Mouse (Mus musculus): ENCODE data around the gene Serpini2. TPM values are rescaled to one million over a fixed set of nuclear protein-coding genes. Genes with fewer than 3 reads are reported as not detected.
"Not testable (repeated sequence)": the region's sequence is repeated elsewhere in the genome, so short reads cannot be mapped to it uniquely, and the experiment has no call there.

Serpini2 gene
- not detected in 2 replicates for total RNA-seq (2014; rRNA removed)
- polyA plus RNA-seq (2015; fragmentation: Nextera tagmentation; extraction: Ambion mirVana): not detected in 2 replicates

- Histone ChIP-seq H3K36me3 (ENCODE audit: insufficient read depth, low read length) (no peaks in the 10 kb centered on the region), H3K4me2 (ENCODE audit: low read depth, low read length) (no peak within 1 kb of the TSS), H3K9me3 (ENCODE audit: low read length) (no peaks in the 10 kb centered on the region), H3K27me3 (ENCODE audit: insufficient read depth, low read length) (no peaks in the 10 kb centered on the region), H3K27ac (no peak within 1 kb of the TSS), H3K9ac (replicated peaks; ENCODE audit: low read length) (no peak within 1 kb of the TSS), H3K4me3 (ENCODE audit: low read length) (no peak within 1 kb of the TSS), H3K4me1 (ENCODE audit: insufficient read depth, low read length) (no peaks in the 10 kb centered on the region)
- no peak for DNase-seq (ENCODE audit: low spot score)
- 85% methylated on average over 2 of the region's 2 CpGs for WGBS
- ATAC-seq: no peak
- no peak for TF ChIP-seq CTCF (IDR thresholded peaks at IDR 0.05; ENCODE audit: low read depth)
Measured at GRCm38 (mm10) chr3:75269978-75270377, at the start of gene Serpini2. Gene Serpini2, minus strand, starts transcription at chr3:75270078.

GRCm38 (mm10) chr3:75308861-75309260 is 39.0 kb upstream of the Serpini2 start:
- H3K4me3 ChIP-seq (ENCODE audit: low read length): no peak overlapping the region
- H3K9me3 ChIP-seq (ENCODE audit: low read length): no peaks in the 10 kb centered on the region
- H3K27ac ChIP-seq: no peak overlapping the region
- H3K4me2 ChIP-seq (ENCODE audit: low read depth, low read length): no peak overlapping the region
- no peaks in the 10 kb centered on the region for H3K27me3 ChIP-seq (ENCODE audit: insufficient read depth, low read length)
- H3K9ac ChIP-seq (replicated peaks; ENCODE audit: low read length): no peak overlapping the region
- 92% methylated on average over 4 of the region's 4 CpGs for WGBS
- no peaks in the 10 kb centered on the region for H3K36me3 ChIP-seq (ENCODE audit: insufficient read depth, low read length)
- no peak for DNase-seq (ENCODE audit: low spot score)
- ATAC-seq: no peak
- no peak for TF ChIP-seq CTCF (IDR thresholded peaks at IDR 0.05; ENCODE audit: low read depth)
- H3K4me1 ChIP-seq (ENCODE audit: insufficient read depth, low read length): no peaks in the 10 kb centered on the region

GRCm38 (mm10) chr3:75308228-75308627 is 38.4 kb upstream of the Serpini2 start:
- Histone ChIP-seq H3K27ac (no peak overlapping the region), H3K36me3 (ENCODE audit: insufficient read depth, low read length) (no peaks in the 10 kb centered on the region), H3K4me2 (ENCODE audit: low read depth, low read length) (no peak overlapping the region), H3K9me3 (ENCODE audit: low read length) (no peaks in the 10 kb centered on the region), H3K4me3 (ENCODE audit: low read length) (no peak overlapping the region), H3K4me1 (ENCODE audit: insufficient read depth, low read length) (no peaks in the 10 kb centered on the region), H3K9ac (replicated peaks; ENCODE audit: low read length) (no peak overlapping the region), H3K27me3 (ENCODE audit: insufficient read depth, low read length) (no peaks in the 10 kb centered on the region)
- ATAC-seq (no peak), DNase-seq (ENCODE audit: low spot score) (no peak)
- 71% methylated on average over 3 of the region's 3 CpGs for WGBS
- no peak for TF ChIP-seq CTCF (IDR thresholded peaks at IDR 0.05; ENCODE audit: low read depth)

GRCm38 (mm10) chr3:75305584-75305983 is 35.7 kb upstream of the Serpini2 start:
- ATAC-seq: no peak

GRCm38 (mm10) chr3:75304621-75305020 is 34.7 kb upstream of the Serpini2 start:
- 91% methylated on average over 5 of the region's 5 CpGs for WGBS
- DNase-seq (ENCODE audit: low spot score): no peak

More at GRCm38 (mm10) chr3:75305584-75305983, 35.7 kb upstream of the Serpini2 start:
- TF ChIP-seq CTCF (IDR thresholded peaks at IDR 0.05; ENCODE audit: low read depth): no peak
- Histone ChIP-seq H3K4me2 (ENCODE audit: low read depth, low read length) (no peak overlapping the region), H3K27me3 (ENCODE audit: insufficient read depth, low read length) (no peaks in the 10 kb centered on the region), H3K27ac (no peak overlapping the region), H3K4me1 (ENCODE audit: insufficient read depth, low read length) (no peaks in the 10 kb centered on the region), H3K4me3 (ENCODE audit: low read length) (no peak overlapping the region), H3K9ac (replicated peaks; ENCODE audit: low read length) (no peak overlapping the region), H3K36me3 (ENCODE audit: insufficient read depth, low read length) (no peaks in the 10 kb centered on the region), H3K9me3 (ENCODE audit: low read length) (no peaks in the 10 kb centered on the region)
- DNase-seq (ENCODE audit: low spot score): no peak
- 88% methylated on average over 3 of the region's 3 CpGs for WGBS

GRCm38 (mm10) chr3:75301072-75301471 is 31.2 kb upstream of the Serpini2 start:
- ATAC-seq (no peak), DNase-seq (ENCODE audit: low spot score) (no peak)
- H3K4me2 ChIP-seq (ENCODE audit: low read depth, low read length): no peak overlapping the region
- TF ChIP-seq CTCF (IDR thresholded peaks at IDR 0.05; ENCODE audit: low read depth): peak; percentile 36
- H3K9me3 ChIP-seq (ENCODE audit: low read length): no peaks in the 10 kb centered on the region
- H3K27ac ChIP-seq: no peak overlapping the region
- H3K9ac ChIP-seq (replicated peaks; ENCODE audit: low read length): no peak overlapping the region
- H3K27me3 ChIP-seq (ENCODE audit: insufficient read depth, low read length): no peaks in the 10 kb centered on the region
- H3K36me3 ChIP-seq (ENCODE audit: insufficient read depth, low read length): no peaks in the 10 kb centered on the region
- 0 out of 2 replicates have a peak, but pooled peaks cover 4% of the 10 kb centered on the region for H3K4me1 ChIP-seq (ENCODE audit: insufficient read depth, low read length)
- no peak overlapping the region for H3K4me3 ChIP-seq (ENCODE audit: low read length)
- 88% methylated on average over 2 of the region's 2 CpGs for WGBS

More at GRCm38 (mm10) chr3:75304621-75305020, 34.7 kb upstream of the Serpini2 start:
- Histone ChIP-seq H3K36me3 (ENCODE audit: insufficient read depth, low read length) (no peaks in the 10 kb centered on the region), H3K27me3 (ENCODE audit: insufficient read depth, low read length) (no peaks in the 10 kb centered on the region), H3K4me1 (ENCODE audit: insufficient read depth, low read length) (no peaks in the 10 kb centered on the region), H3K4me2 (ENCODE audit: low read depth, low read length) (no peak overlapping the region), H3K9me3 (ENCODE audit: low read length) (no peaks in the 10 kb centered on the region), H3K9ac (replicated peaks; ENCODE audit: low read length) (no peak overlapping the region), H3K27ac (no peak overlapping the region), H3K4me3 (ENCODE audit: low read length) (no peak overlapping the region)
- no peak for ATAC-seq
- TF ChIP-seq CTCF (IDR thresholded peaks at IDR 0.05; ENCODE audit: low read depth): no peak

GRCm38 (mm10) chr3:75299464-75299863 is 29.6 kb upstream of the Serpini2 start:
- 84% methylated on average over 1 of the region's 1 CpGs for WGBS
- H3K4me1 ChIP-seq (ENCODE audit: insufficient read depth, low read length); H3K27ac ChIP-seq; H3K9me3 ChIP-seq (ENCODE audit: low read length); H3K4me2 ChIP-seq (ENCODE audit: low read depth, low read length); H3K27me3 ChIP-seq (ENCODE audit: insufficient read depth, low read length); ATAC-seq; H3K36me3 ChIP-seq (ENCODE audit: insufficient read depth, low read length); DNase-seq (ENCODE audit: low spot score); H3K9ac ChIP-seq (replicated peaks; ENCODE audit: low read length); H3K4me3 ChIP-seq (ENCODE audit: low read length): not testable (repeated sequence)
